Mouse (Mus musculus): ENCODE measurements around the gene Clec2d.

The Clec2d gene

DNA sequence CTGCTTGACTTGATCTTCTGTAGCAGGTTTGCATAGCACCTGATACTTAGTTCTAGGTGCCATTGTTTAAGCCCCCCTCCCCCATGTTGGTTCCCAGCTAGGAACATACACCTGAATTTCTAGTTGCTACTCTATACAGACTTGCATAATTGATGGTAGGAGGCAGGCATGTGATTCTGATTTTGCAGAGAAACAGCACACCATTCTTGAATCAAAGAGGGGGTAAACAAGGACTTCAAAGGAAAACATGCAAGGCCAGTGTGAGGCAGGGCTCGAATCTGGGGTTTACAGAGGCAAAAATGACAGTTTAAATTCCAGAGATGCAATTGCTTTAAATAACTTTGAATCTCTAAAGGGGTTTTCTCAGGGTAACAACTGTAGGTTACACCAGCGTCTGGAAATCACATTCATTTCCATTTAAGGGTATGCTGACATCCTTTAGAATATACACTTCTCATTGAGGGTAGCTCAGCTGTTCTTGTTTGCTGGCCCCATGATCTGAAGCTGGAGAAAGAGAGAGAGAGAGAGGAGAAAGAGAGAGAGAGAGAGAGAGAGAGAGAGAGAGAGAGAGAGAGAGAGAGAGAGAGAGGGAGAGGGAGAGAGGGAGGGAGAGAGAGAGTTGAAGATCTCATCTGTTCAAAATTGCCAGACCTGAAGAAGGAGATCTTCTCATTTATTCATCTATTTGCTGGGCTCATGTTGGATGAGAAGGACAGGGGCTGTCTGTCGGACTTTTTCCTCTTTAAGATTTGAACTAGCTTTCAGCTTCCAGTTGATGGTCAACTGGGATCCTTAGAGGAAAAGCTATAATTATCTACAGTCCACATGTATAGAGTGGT lies 48.7 kb downstream of the Clec2d start:
- DNase-seq = no peak

DNA sequence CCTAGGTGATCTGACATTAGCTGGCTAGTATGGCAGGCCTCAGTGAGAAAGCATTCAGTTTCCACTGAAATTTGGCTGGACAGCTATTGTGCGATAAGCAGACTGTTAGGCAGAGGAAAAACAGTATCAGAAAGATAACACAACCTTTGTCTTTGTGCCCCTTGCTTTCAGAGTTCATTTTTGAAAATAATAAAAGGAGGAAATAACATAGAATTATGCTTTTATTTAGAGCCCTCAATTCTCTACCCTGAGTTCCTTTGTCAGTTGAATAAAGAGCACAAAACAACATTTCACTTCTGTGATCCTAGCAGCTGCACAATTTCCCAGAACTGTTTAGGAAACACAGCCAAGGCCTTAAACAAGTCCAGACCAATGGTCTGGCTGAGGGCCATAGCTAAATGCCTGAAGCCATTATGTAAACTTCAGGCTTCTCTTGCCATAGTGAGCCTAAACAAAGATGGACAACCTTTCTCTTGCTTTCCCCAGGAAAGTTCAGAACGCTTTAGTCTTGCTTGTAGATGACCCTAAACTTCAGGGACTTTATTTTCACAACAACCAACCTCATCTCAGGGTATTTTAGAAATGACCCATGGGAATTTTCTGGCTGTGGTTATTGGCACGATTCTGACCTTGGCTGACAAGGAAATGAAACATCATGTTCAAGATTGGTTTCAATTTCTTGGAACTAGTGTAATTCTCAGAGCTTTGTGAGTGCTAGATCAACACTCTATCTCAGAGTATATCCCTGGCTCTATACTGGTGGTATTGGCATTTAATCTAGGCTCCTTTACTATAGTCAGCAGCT lies 49.6 kb downstream of the Clec2d start:
- DNase-seq = peak; percentile 90

DNA sequence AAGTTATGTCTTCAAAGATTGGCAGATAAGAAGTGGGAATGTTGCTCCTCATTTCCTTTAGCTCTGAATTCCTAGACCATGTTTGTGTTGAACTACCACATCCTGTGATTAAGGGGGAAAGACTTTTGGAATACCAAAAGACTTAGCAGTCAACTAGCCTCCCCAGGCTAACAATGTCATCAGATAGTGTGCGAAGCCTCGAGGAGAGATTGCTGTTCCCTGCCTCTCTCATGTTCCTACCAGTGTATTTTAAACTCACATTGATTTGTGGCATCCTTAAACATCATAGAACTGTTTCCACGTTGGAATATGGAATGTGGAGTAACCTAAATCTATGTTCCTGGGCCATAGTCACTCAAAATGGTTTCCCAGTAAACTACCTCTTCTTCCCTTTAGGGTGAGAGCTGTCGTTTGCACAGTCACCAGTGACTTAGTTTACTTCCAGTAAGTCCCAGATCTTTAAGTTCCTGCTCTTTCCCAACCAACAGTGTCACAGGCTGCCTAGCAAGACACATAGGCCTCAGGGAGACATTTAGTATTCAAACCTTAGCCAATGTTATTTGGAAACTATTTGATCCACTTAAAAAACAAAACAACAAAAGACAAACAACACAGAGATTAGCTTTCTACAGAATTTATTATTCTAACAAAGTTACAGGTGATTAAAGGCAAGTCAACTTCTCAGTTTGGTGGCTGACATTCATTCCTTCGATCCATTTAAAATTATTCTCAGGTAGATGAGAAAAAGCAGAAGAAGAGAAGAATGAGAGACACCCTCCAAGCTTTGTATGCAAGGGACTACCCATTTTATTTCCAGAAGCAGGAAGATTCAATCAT lies 51.8 kb downstream of the Clec2d start:
- no peak for DNase-seq

DNA sequence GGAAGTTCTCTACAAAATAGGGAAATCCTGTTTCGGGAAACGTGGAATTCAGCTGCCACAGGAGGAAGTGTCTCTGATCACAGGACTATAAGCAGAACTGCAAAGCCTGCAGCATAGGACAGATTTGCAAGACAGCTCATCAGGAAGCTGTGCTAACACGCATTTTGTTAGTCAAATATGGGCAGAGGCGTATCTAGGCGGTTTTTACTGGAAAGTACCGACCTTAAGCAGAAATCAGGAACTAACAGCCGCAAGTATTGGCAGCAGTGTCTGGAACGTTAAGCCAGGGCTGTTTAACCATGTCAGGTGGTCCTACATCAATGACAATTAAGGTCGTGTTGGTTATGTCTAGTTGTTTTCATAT lies 52.4 kb downstream of the Clec2d start:
- peak; percentile 74 for DNase-seq

DNA sequence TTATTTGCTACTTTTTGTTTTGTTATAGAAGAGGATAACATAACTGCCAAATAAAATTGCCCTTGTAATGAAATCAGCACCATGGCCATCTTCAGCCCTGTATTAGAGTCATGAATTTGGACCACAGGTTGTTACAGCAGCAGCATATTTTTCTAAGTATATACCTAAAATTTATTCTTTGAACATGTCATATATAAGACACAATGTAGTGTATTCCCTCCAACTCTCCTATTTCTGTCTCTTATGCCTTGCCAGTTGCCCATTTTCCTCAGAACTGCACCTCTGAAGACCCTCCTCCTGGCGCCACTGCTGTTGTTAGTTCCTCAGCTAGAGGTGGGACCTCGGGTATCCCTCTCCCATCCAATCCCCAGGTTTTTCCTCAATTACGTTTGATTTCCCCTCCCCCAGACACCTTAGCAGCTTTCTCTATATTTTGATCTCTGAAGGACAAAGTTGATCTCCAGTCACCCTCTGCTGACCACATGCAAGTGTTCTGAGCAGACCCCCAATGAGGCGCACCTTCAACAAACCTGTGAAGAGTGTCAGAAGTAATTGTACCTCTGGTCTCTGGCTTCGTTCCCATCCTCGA lies 53.0 kb downstream of the Clec2d start:
- no peak for DNase-seq

DNA sequence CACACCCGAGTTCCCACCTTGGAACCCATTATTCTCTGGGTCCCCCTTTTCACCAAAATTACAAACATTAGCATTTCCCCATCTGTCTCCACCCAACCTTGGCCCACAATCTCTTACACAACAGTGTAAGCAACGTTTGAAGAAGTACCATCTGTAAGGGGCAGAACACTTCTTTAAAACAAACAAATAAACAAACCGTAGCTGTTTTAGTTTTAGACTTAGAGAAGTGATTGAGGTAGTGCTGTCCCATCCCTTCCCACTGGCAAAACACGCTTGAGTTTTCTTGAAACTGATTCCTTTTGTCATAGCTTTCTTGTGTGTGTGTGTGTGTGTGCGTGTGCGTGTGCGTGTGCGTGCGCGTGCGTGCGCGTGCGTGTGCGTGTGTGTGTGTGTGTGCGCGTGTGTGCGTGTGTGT lies 53.5 kb downstream of the Clec2d start:
- no peak for DNase-seq

DNA sequence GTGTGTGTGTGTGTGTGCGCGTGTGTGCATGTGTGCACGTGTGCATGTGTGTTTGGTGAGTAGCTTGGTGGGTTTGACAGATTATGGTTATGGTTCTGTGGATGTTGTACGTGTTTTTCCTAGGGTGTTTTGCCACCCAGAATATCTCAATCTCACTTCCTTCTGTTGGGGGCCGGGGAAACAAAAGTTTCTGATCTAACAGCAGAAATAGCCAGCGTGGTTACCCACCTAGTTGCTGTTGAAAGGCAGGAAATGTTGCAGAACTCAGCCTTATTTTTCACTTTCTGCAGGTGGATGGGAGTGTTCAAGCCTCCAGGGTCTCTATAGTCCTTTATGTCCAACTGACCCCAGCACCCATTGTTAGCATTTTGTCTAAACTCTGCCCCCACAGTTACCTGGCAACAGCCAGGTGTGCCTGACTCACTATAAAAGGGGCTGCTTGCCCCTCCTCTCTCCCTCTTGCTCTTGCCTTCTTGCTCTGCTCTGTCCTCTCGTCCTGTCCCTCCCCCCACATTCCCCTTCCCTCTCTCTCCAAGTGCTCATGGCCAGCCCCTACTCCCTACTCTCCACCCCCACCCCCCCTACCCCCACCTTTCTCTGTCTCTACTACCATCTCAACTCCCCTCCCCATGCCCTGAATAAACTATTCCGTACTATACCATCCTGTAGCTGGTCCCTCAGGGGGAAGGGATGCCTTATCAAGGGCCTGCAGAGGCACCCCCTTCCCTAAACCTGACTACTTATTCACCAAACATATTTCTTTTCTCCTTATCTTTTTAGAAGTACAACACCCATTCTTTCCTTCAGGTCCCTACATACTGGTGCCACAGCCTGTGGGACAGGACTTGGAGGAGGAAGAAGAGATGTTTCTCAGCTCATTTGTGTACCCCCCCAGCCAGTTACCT lies 54.3 kb downstream of the Clec2d start:
- peak; percentile 28 for DNase-seq

DNA sequence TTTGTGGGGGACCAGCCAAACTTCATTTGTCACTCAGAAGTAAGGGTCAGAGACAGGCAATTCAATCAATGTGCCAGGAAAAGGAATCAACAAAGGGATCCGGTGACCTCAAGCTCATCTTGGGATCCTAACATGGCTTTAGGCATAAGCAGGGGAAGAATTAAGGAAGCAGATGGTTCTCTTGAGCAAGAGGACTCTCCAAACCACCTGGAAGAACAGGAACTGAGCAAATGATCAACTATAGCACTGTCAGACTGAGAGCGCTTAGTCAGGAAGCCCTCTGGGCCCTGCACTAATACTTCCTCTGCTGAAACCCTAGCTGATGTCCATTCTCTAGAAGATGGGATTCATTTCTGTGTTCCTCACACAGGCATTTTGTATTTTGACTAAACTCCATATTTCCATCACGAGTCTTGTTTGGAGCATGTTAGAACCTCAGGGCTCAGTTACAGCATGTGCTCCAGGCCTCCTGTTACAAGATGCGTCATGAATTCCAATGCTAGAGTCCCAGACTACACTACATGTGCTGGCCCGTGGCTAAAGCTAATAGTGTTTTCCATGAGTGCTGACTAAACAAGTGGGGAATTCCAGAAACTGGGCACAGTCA lies 55.5 kb downstream of the Clec2d start:
- peak; percentile 73 for DNase-seq

Measured in lung, postnatal 10 days (tissue).